Mouse (Mus musculus): ENCODE measurements around the gene Sub1.

Gene Sub1

DNA sequence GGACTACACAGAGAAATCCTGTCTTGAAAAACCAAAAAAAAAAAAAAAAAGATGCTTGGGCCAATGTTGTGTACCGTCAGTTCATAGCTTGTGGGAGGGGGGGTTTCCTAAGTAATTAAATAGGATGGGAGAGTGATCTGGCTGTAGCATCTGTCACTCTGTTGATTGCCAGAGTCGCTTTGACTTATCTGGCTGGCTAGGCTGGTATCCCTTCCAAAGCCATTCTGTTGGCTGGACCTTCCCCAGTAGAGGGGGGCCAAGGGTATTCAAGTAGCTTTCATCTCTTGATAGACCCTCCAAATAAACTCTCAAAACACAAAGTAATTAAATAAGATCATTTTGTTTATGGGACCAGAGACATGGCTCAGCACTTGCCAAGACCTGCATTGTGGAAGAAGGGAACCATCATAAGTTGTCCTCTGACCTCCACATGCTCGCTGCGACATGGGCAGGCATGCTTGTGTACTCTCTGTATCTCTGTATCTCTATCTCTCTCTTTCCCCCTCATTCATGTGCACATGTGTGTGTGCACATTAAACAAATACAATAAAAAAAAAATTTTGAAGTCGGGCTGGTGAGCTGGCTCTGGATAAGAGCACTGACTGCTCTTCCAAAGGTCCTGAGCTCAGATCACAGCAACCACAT, 31.5 kb downstream of the Sub1 start:
- no peak for DNase-seq (ENCODE audit: low spot score)

DNA sequence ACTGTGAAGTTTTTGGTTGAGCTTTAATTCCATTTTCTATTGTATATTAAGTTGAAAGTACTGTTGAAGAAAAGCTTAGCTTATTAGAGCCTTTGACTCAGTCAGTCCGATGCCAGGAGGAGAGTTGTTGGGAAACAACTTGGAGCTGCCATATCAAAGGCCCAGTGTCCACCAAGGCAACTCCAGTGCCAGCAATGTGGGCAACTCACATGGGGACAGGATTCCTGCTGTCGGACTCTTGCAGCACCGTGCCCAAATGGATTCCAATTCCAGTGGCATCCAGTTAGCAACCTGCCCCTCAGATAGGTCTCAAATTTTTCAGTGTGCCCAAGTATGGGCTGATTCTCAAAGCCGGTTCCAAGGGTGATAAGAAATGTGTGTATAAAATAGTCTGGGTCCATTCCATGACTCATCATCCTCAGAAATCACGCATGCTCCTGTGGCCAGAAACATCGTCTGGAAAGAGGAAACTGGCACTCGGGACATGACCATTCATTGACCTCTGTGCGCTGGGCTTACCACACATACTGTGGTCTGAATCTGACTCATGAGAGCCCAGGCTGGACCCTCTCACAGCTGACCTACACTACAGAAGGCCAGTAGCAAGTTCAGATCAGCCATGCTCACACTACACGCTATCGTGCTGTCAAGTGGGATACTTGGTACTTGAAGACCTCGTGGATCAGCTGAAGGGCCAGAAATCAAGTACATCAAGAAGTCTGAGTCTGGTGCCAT, 32.8 kb downstream of the Sub1 start:
- no peak for DNase-seq (ENCODE audit: low spot score)

- no peak for DNase-seq (ENCODE audit: low spot score)
Measured at GRCm38 (mm10) chr15:11959716-11960115, 37.1 kb downstream of the Sub1 start.

GRCm38 (mm10) chr15:11956129-11956528, 40.7 kb downstream of the Sub1 start:
- no peak for DNase-seq (ENCODE audit: low spot score)

- no peak for DNase-seq (ENCODE audit: low spot score)
Measured at GRCm38 (mm10) chr15:11954190-11954589, 42.6 kb downstream of the Sub1 start.

DNA sequence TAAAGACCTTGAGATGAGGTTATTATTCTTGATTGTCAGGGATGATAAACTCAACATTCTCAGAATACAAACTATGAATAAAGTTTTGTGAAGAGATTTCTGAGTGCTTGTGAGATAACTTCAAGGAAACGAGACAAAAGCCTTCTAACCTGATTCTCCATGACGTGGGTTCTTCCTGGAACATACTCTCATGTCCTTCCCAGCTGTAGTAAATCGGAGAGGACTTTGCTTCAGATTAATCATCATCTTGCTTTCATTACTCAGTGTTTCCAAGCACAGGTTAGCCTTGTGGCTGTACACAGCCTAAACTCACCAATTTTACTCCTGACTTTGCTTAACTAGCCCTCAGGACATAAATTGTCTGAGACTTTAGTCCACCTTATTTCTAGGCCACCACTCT, 44.6 kb downstream of the Sub1 start:
- no peak for DNase-seq (ENCODE audit: low spot score)

DNA sequence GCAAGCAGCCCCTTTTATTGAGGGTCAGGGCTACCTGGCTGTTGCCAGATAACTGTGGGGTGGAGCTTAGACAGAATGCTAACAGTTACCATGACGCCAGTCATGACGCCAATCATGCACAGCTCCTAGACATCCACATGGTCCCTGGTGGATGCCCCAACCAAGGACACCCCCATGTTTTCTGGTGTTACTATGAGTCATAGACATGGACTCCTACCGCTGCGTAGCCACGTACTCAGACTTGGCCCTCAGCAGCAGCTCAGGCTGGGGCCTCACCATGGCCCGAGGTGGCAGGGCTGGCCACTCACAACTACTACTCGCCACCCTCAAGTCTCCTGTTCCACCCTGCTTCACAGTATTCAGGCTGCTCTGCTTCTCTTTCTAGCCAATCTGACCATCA, 45.6 kb downstream of the Sub1 start:
- DNase-seq (ENCODE audit: low spot score) = no peak

DNA sequence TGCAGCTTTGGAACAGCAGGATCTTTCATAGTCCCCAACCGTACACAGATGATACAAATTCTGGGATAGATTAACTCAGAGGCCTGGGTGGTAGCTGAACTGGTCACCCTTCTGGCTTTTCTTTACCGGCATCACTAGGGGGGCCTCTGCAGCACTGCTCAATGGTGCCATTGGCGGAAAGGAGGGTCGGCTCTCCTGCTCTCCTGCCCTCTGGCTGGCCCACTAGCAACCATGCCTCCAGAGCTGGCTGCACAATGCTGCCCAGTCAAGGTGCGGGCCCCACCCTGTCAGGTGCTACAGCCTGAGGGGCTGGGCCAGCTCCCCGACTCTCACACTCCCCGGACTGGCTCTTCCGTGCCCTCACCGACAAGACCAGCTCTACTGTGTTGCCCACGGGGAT, 46.6 kb downstream of the Sub1 start:
- no peak for DNase-seq (ENCODE audit: low spot score)

DNA sequence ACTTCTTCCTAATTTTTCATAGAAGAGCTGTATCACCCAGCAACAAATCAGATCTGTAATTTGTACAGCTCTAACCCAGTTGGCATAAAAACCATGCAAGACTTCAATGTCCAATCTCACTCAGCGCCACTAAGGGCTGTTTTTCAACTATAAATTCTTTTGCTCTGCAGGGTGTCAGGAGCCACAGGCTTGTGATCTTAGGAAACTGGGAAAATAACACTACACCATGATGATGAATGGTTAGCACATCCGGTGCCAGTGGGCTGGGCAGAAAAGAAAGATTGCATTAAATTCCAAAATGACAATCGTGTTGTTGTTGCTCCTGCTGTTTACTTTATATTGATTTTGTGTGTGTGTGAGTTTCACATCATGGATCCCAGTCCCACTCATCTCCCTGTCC, 47.3 kb downstream of the Sub1 start:
- DNase-seq (ENCODE audit: low spot score) = no peak

GRCm38 (mm10) chr15:11940855-11941254, 55.9 kb downstream of the Sub1 start:
- no peak for DNase-seq (ENCODE audit: low spot score)
